Mouse (Mus musculus) thymus, postnatal 36 days (tissue): ENCODE measurements around the gene Map4k4.

Experiments
- DNase-seq, 2 experiments: peaks; one replicate each; pipeline ENCODE4 v3.0.0; 2022; ENCODE audit warnings: mixed read lengths in 2 of 2

Gene Map4k4

DNA sequence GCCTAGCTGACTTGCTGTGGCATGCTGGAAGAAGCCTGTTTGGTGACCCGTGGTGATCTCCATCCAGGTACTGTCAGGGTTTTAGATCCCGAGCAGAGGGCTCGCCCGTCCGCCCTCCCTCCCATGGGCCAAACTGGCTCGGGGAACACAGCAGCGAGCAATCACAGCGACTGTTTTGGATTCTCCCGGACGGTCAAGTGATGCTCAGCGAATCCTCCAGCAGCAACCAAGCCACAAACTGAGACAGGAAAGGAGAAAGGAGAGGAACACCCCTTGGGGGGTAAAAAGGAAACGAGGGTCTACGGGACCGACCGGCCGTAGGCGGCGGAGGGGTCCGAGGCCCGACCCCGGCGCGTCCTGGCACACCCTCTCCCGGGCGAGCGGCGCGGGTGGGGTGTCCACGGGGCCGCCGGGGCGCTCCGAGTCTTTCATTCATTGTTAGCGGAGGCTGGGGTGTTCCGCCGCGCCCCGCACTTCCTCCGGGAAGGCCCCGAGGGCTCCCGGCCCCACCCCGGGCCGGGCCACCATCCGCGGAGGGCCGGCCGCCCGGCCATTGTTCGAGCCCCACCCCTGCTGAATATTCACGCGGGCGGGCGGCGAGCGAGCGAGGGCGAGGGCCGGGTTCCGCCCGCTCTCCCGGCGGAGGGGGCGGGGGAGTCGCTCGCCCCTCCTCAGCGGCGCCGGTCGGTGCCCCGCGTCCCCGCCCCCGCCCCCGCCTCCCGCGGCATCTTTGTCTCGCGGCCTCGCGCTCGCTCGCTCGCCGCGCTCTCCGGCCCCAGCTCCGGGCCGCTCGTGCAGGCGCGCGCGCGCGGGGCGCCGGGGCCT, at the start of gene Map4k4:
TSS of gene Map4k4 (plus strand) at position 733 of the 825 bp plus-strand sequence.
- DNase-seq = peak; percentile 75 to 83

DNA sequence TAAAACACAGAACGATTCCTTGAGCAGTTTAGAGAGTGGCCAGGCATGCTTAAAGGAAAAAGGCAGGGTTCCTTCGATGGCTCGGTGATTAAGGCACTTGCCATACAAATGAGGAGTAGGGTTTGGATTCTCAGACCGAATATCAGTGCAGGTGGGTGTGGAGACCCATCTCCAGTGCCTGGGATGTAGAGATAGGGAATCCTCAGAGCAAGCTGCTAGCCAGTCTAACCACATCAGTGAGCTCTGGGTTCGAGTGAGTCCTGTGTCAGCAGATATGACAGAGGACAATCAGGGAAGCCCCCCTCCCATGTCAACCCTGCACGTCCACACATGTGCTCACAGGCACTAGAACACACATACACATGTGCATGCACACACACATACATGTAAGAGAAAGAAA, 44.8 kb upstream of the Map4k4 start:
- no peak for DNase-seq

DNA sequence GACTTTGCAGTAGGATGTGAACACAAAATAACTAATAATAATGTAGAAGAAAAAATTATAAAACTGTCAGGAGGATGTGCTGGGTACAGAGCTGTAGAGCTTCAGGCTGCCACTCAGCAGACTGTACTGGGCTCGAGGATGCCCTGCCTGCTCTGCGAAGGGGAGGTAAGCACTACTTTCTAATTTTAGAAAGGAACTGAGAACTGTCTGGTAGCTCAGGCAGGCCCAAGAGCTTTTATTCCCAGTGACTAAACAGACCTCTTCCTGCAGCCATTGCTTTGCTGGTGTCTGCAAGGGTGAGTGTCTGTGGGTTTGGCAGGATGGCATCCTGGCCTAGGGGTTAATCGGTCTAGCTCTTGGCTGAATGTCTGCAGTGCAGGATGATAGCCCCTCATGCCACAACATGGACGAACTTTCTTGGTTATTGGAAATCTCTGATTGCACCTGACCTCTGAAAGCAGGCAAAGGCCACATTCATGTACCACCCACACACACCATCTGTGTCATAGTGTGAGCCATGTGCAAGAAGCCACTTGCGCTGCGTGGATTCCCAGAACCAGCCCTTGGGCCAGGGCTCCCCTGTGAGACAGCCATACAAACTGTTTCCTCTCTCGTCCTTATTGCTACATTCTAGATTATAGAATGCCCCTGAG, 43.8 kb upstream of the Map4k4 start:
- no peak for DNase-seq

DNA sequence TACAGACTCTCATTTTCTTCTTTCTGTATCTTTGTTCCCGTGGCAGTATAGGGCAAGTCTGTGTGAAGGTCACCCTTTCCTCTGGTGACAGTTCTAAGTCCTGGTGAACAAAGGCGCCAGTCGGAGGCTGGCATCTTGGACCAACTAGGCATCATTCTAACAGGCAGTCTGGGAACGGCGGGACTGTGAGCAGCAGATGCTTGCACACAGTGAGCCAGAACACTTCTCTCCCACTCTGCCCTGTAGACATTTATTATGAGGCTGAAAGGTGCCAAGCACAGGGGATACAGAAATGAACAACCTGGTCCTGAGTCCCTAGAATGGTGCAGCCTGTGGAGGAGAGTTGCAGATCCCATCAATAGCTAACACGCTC, 43.3 kb upstream of the Map4k4 start:
- DNase-seq = no peak

DNA sequence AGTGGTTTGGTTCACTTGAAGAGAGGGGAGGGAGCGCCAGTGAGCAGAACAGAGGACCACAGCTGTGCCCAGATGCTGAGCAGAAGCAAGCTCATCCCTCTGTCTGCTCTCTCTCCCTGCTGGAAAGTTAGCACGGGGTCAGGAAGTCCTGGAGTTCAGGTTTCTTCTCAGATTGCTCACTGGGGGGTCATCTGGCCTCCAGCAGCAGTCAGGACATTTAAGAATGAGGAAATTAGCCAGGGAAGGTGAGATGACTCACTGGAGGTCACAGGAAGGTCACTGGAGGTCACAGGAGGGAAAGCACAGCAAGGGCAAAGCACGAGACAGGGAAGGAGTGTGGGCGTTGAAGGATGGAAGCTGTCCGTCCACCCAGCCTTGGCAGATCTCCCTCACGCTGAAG, 41.5 kb upstream of the Map4k4 start:
- DNase-seq = no peak

DNA sequence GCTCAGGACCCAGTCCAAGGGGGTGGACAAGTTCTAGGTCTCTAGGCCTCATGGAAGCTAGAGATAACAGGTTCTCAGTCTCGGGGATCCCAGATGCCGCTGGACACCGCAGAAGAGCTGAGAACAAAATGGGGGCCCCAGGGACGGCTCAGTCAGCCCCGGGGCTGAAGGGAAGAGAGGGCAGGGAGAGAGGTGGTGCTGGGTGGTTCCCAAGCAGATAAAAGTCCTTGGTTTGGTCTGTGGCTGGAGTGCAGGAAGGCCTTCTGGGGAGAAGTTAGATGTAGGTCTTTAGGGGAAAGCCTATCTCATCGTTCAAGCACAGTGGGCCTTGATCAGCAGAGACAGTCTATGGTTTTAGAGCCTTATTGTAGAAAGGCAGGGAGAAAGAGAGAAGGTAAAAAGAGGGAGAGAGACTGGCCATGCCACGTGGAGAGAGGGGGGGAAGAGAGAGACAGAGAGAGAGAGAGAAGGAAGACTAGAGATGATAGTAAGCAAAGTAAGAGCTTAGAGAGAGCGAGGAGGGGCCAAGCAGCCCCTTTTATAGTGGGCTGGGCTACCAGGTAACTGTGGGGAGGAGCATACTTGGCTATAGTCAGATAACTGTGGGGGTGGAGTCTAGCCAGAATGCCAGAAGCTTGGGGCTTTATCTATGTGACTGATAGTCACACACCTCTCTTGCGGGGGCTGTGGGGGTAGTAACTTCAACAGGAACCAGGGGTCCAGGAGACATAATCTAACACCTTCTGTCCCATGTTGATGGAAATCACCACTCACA, 34.2 kb upstream of the Map4k4 start:
- no peak for DNase-seq

DNA sequence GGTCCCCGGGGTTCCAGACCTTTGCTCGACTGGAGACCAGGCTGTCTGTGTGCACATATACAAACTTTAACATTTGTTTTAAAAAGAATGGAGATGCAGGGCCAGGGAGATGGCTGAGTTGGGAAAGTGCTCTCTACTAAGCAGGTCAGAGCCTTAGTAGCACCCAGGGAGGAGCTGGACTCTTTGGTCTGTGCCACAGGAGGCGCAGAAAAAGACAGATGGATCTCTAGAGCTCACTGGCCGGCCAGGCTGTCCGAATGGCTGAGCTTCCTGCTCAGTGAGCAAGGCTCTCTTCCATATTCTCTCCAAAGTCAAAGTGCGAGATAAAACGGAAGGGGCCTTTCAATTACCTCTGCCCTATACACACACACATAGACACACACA, 33.6 kb upstream of the Map4k4 start:
- no peak for DNase-seq

DNA sequence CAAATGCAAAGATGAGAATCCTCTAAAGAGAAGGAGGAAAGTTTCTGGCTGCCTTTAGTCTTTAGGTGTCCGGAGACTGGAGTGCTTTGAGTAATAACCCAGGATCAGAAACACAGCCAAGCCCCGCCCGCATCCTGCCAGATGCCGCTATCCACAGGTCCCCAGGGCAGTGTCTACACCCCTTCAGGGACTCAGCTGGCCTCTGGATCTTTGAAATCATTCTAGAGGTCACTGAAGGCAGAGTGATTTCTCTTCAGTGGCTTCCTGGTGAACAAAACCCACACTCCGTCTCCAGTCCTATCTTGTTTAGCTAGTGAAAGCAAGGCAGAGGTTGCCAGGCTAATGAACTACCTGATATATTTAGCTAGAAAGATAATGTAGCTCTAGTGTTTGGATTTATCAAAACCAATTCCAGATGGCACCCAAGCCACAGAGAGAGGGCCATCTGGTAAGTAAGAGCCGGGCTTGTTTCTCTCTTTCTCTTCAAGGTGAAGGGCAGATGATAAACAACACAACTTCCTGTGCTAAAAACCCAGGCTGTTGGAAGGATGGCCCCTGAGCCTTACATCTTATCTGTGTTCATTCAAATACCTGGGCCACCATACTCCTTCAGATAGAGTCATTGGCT, 32.6 kb upstream of the Map4k4 start:
- no peak for DNase-seq

DNA sequence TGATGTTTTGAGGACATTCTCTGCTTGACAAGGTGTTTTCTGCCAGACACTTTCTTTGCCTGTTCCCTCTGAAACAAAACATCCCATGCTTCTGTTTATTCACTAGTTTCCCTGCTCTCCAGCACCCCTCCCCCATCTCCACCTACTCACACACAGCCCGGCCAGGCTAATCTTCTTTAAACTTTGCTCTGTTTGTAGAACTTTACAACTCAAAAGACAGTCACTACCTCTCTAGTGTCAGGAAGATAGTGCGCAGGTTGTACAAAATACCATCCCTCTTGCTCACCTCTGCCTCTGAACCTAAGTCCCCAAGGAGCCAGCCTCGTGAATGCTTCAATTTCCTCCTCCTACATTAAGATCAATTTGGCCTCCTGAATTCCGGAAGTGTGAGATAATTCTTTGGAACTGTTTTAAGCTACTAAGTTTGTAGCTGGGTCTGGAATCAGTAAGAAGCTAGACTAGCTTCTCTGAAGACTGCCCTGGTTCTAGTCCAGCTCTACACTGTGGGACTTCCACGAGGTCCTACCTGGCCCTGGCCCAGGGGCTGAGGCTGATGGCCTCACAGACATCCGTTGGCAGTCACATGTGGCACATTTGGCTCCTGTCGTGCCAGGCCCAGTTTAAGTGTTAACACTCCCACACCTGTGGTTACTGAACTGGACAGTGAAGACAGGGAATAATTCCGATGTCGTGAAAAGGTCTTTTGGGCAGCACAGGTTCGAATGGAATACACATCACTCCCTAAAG, 31.7 kb upstream of the Map4k4 start:
- no peak for DNase-seq

DNA sequence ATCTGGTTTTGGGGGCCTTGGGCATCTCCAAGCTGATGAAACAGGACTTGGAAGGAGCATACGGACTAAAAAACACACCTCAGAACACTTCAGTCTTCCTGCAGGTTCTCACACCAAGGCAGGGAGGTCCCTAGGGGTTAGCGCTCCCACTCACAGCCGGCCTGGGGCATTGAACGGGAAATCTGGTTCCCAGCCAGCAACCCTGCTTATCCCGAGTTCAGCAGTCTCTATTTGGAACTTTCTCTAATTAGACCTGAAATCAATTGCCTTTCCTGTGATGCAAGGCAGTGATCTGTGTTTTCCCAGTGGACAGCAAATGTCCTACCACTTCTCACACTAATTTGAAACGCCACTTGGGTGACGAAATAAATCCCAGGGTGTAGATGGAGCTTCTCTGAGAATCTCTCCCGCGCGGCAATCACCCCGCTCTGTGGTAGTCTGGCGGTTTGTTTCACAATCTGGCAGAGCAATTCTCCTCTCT, 31.0 kb upstream of the Map4k4 start:
- DNase-seq = no peak

DNA sequence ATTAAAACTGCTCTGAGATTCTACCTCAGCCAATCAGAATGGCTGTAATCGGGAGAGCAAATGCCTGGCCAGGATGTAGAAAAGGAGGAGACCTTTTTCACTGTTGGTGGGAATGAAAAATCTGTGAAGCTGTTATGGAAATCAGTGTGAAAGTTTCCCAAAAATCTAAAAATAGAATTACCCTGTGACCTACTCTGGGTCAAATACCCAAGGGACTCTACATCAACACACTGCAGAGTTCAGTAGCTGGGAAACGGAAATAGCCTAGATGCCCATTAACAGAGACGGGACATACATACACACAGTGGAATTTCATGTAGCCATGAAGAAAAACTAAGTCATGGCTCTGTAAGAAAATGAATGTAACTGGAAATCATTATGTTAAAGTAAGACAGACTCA, 22.7 kb upstream of the Map4k4 start:
- DNase-seq = no peak

DNA sequence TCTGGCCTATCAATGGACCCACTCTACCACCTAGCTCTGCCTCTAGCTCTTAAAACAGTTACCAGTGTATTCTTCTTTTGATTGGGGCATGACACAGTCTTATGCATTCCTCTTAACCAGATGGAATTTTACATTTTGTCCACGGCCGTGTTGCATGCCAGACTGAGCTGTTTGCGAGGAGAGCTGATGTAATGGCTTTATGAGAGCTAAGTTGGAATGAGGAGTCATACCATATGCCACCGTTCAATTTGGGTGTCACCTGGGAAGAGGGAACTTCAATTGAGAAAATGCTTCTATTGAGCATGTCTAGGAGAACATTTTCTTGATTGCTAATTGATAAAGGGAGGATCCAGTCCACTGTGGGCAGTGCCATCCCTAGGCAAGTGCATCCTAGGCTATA, 18.2 kb upstream of the Map4k4 start:
- DNase-seq = no peak

DNA sequence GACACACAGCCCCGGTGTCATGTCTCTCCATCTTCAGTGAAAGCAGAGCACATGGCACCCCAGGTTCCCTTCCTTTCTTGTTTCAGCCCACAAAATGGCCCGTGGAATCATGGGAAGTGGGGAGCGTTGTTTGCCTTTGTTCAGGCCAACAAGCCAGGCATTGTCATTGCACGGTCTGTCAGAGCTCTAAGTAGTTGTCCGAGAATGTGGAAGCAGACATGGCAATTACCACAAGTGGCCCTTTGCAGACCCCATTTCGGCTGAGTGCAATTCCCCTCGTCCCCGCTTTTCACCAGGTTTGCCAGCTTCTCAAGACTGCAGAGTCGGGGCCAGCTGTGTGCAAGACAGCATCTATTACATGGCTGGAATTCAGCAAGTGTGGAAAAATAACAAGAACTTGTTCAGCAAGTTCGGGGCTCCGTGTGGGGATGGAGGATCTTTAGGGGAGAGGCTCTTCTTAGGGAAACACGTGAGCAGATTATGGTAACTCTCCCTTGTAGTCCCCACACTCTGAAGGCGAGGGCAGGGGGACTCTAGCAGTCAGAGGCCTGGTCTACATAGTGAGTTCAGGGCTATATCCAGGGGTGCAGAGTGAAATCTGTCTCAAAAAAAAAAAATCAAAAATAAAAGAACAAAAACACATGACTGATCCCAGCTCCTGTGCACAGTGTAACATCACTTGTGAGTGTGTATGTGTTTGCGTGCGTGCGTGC, 15.8 kb upstream of the Map4k4 start:
- DNase-seq = no peak

DNA sequence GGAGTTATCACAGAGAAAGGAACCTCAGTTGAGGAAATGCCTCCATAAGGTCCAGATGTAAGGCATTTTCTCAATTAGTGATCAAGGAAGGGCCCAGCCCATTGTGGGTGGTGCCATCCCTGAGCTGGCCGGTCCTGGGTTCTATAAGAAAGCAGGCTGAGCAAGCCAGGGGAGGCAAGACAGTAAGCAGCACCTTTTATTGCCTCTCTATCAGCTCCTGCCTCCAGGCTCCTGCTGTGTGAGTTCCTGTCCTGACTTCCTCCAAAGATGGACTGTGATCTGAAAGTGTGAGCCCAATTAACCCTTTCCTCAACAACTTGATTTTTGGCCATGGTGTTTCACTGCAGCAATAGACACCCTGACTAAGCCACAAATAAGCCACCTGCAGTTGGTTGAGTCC, 12.7 kb upstream of the Map4k4 start:
- DNase-seq = no peak

DNA sequence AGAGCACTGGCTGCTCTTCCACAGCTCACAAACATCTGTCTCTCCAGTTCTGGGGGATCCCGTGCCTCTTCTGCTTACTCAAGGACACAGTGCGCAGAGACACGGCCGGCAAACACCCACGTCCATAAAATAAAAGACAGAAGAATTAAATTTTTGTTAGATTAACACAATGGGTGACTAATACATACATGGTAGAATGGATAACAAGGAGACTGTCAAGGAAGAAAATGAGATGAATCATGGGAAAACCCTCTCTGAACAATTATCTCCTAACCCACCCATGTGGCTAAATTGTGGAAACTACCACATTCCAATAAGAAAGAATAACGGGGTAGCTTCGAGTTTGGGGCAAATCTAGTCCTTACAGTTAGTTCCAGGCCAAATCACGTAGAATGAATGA, 11.3 kb upstream of the Map4k4 start:
- no peak for DNase-seq

DNA sequence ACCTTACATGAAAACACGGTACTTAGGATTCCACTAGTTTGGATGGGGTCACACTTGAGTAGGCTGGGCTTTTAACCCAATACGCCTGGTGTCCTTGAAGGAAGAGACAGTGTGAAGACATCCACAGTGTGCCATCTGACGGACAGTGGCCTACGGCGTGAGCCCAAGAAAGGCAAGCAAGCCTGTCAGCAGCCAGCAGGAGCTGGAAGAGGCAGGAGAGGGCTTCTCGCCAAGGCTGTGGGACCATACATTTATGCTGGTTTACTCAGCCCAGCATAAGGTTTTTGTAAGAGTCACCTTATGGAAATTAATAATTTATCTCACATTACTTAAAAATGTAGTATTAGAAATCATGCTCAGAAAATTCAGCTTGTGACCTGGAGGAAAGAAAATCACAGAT, 10.7 kb upstream of the Map4k4 start:
- DNase-seq = no peak

DNA sequence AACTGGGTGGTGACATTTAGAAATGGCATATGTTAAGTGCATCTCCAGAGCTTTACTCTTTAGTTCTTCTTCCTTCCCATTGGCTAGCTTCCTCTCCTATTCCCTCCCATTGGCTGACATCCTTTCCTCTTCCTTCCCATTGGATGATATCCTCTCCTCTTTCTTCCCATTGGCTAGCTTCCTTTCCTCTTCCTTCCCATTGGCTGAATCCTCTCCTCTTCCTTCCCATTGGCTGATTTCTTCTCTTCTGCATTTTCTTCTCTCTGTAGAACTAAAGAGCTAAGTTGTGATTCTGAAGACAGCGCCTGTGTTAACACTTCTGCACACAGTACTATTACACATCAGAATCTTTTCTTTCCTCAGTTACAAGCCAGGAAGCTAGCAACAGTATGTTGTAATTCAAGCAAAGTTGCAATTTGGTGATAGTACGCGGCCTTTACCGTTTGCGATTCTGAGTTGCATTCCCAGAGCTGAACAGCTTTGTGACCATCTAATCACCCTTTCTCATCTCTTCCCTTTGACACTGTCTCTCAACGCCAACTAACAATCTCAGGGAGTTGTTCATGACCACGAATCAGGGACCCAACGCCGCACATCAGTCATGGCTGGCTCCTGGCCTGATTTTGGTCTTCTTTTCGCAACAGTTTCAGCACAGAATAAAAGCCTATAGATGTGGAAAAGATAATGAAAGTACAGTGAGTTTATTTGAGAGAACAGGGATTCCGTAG, 7.4 kb upstream of the Map4k4 start:
- no peak for DNase-seq

DNA sequence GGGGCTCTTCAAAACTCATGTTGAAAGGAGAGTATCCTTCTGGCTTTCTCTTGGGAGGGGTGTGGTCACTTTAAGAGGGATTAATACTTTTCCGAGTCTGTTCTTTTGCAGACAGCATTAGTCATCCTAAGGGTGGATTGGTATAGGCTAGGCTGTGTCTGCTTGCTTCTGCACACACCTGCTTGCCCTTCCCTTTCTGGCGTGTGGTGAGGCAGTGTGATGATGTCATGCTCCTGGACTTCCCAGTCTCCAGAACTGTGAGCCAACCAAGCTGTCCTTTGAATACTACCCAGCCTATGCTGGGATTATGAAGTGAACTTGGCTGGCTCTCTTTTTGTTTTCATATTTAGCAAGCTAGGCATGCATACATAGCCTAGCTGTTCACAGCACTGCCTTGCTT, 5.6 kb upstream of the Map4k4 start:
- DNase-seq = no peak

DNA sequence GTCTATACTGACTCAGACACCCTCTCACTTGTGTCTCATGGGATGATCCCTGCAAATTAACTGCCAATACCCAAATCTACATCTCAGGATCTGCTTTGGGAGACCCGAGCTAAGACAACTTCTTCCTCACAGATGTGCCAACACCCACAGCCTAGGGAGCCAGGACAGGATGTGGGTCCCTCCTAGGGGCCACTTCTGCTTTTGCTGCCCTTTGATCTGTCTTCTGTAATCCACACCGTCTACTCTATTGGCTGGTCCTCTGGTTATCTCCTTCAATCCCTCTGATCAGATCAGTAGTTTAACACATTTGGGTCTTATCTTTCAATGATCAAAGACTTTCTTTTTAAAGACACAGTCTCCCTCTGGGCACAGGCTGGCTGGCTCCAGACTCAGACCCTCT, 5.2 kb upstream of the Map4k4 start:
- peak in 1 of 2 experiments; percentile 42 for DNase-seq

DNA sequence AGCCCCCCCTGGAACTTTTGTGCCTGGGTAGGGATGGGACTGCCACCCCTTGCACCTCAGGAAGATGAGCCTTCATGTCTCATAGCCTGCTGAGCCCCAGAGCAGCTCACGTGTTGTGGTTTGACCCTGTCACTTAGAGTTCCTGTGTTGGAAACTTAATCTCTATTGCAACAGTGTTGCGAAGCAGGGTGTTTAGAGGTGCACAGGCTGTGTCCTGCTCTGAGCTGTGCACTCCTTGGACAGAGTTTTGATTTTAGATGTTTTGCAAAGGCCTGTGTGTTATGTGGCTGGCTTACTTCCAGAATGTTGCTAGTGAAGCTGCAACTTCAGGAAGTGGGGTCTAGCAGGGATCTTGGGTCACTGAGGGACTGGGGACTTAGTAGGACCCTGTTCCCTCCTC, 4.1 kb upstream of the Map4k4 start:
- DNase-seq = peak; percentile 48 to 66

DNA sequence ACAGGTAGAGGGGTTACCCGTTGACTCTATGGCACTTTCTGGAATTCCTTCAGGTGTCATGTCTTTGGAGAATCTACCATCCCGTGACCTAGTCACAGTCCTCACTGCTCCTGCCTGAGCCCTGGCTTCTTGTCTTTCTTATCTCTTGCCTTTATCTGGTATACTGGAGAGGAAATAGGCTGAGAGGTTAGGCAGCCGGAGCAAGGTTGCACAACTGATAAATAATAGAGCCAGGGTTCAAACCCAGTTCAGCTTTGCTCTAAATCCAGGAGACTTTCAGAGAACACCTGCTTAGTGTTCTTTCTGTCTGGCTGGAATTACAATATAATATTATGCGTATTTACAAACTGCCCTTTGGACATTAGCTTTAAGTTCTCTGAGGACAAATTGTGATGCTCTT, 2.0 kb upstream of the Map4k4 start:
- DNase-seq = no peak
